Mouse (Mus musculus) C2C12 (cell line): ENCODE data around the gene Bcl2a1a. TPM values are rescaled to one million over a fixed set of nuclear protein-coding genes. Genes with fewer than 3 reads are reported as not detected.
"Not testable (repeated sequence)": the region's sequence is repeated elsewhere in the genome, so short reads cannot be mapped to it uniquely, and the experiment has no call there.

Experiments
- H3K27me3 ChIP-seq: one replicate; pipeline ENCODE4 v1.6.1; 2011; ENCODE audit not compliant: control insufficient read depth, insufficient read depth, insufficient read length
- H3K36me3 ChIP-seq: one replicate; pipeline ENCODE4 v1.6.1; 2011; ENCODE audit not compliant: control insufficient read depth, insufficient read depth
- H3K4me3 ChIP-seq: one replicate; pipeline ENCODE4 v1.5.1; 2011; ENCODE audit warnings: mild to moderate bottlenecking, control low read depth; ENCODE audit not compliant: poor library complexity, insufficient read depth, severe bottlenecking
- H3K79me2 ChIP-seq: one replicate; pipeline ENCODE4 v1.6.1; 2011; ENCODE audit not compliant: control insufficient read depth, insufficient read depth
- H3K79me3 ChIP-seq: one replicate; pipeline ENCODE4 v1.6.1; 2011; ENCODE audit warnings: low read depth, control low read depth
- H3ac ChIP-seq: one replicate; pipeline ENCODE3; 2011; ENCODE audit warnings: low read depth; ENCODE audit not compliant: control insufficient read depth, insufficient read length
- CEBPB ChIP-seq: IDR thresholded peaks from one replicate; pipeline ENCODE4 v1.6.1; 2011; ENCODE audit warnings: low read depth, mild to moderate bottlenecking, control low read depth, moderate library complexity
- CTCF ChIP-seq: IDR thresholded peaks from one replicate; pipeline ENCODE4 v1.5.1; 2011; ENCODE audit not compliant: control insufficient read depth, insufficient read depth, insufficient read length
- FOSL1 ChIP-seq: IDR thresholded peaks from one replicate; pipeline ENCODE4 v1.8.0; 2011; ENCODE audit warnings: mild to moderate bottlenecking, low read length; ENCODE audit not compliant: poor library complexity, insufficient read depth, severe bottlenecking
- MAX ChIP-seq: IDR thresholded peaks from one replicate; pipeline ENCODE4 v1.6.1; 2011; ENCODE audit warnings: mild to moderate bottlenecking, control low read depth
- MYOD1 ChIP-seq: IDR thresholded peaks from one replicate; pipeline ENCODE4 v1.6.1; 2011; ENCODE audit warnings: low read depth; ENCODE audit not compliant: control insufficient read depth, insufficient read length
- MYOG ChIP-seq: IDR thresholded peaks from one replicate; pipeline ENCODE4 v1.6.1; 2011; ENCODE audit not compliant: control insufficient read depth, insufficient read length; ENCODE audit errors: extremely low read depth
- USF1 ChIP-seq: IDR thresholded peaks from one replicate; pipeline ENCODE4 v1.6.1; 2011; ENCODE audit warnings: low read depth, mild to moderate bottlenecking, control low read depth, moderate library complexity
- long read RNA-seq, 2 experiments: library from polyadenylated mRNA; unstranded; transcript quantifications; one replicate each; pipeline ENCODE4 v2.0.0; 2019 to 2020
- polyA plus RNA-seq: library from polyadenylated mRNA; unstranded; fragments of >200 nt; fragmentation: generic; extraction: Trizol; gene quantifications from one replicate; pipeline ENCODE4 v1.2.1, GENCODE M21; 2012; ENCODE audit warnings: missing spikeins

Bcl2a1a gene
- not detected for polyA plus RNA-seq
- long read RNA-seq, experiment 1: 0 reads
- long read RNA-seq, experiment 2: 0 reads

- not testable (repeated sequence) for H3K4me3 ChIP-seq, H3K27me3 ChIP-seq, H3K79me3 ChIP-seq, H3K79me2 ChIP-seq, H3K36me3 ChIP-seq, H3ac ChIP-seq
Observed at GRCm38 (mm10) chr9:88956670-88957153, at the start of gene Bcl2a1a. Gene Bcl2a1a, plus strand, starts transcription at chr9:88956900.

- not testable (repeated sequence) for H3K4me3 ChIP-seq, H3K79me3 ChIP-seq, H3K27me3 ChIP-seq, H3K36me3 ChIP-seq, H3K79me2 ChIP-seq, H3ac ChIP-seq
- peak; percentile 63 for TF ChIP-seq USF1
Observed at GRCm38 (mm10) chr9:88916576-88916975, 40.1 kb upstream of the Bcl2a1a start.

- not testable (repeated sequence) for H3K79me2 ChIP-seq, H3ac ChIP-seq, H3K36me3 ChIP-seq, H3K79me3 ChIP-seq, H3K4me3 ChIP-seq, H3K27me3 ChIP-seq
Observed at GRCm38 (mm10) chr9:88938312-88938711, 18.4 kb upstream of the Bcl2a1a start.

- not testable (repeated sequence) for H3K79me2 ChIP-seq, H3ac ChIP-seq, H3K79me3 ChIP-seq, H3K27me3 ChIP-seq, H3K4me3 ChIP-seq, H3K36me3 ChIP-seq
Observed at GRCm38 (mm10) chr9:88951466-88951865, 5.2 kb upstream of the Bcl2a1a start.

GRCm38 (mm10) chr9:88953151-88953550 lies 3.5 kb upstream of the Bcl2a1a start:
- H3ac ChIP-seq, H3K4me3 ChIP-seq, H3K27me3 ChIP-seq, H3K36me3 ChIP-seq, H3K79me3 ChIP-seq, H3K79me2 ChIP-seq: not testable (repeated sequence)

GRCm38 (mm10) chr9:88955224-88955623 lies 1.5 kb upstream of the Bcl2a1a start:
- not testable (repeated sequence) for H3K79me3 ChIP-seq, H3K36me3 ChIP-seq, H3K27me3 ChIP-seq, H3K79me2 ChIP-seq, H3K4me3 ChIP-seq, H3ac ChIP-seq

- H3K27me3 ChIP-seq, H3K36me3 ChIP-seq, H3K79me3 ChIP-seq, H3K79me2 ChIP-seq, H3K4me3 ChIP-seq, H3ac ChIP-seq: not testable (repeated sequence)
Observed at GRCm38 (mm10) chr9:88956035-88956434, 665 bp upstream of the Bcl2a1a start.

GRCm38 (mm10) chr9:88958891-88959290 lies 2.2 kb downstream of the Bcl2a1a start:
- no peaks in the 10 kb centered on the region for H3K36me3 ChIP-seq
- no peaks in the 10 kb centered on the region for H3K79me2 ChIP-seq
- no peaks in the 10 kb centered on the region for H3K27me3 ChIP-seq
- TF ChIP-seq CEBPB: no peak
- TF ChIP-seq CTCF: no peak
- TF ChIP-seq MAX: no peak
- no peak for TF ChIP-seq MYOG
- no peak for TF ChIP-seq FOSL1
- no peak for TF ChIP-seq USF1
- no peak for TF ChIP-seq MYOD1
- H3ac ChIP-seq: no peak overlapping the region
- no peak overlapping the region for H3K4me3 ChIP-seq
- no peaks in the 10 kb centered on the region for H3K79me3 ChIP-seq

- not testable (repeated sequence) for H3ac ChIP-seq, H3K79me2 ChIP-seq, H3K4me3 ChIP-seq, H3K79me3 ChIP-seq, H3K27me3 ChIP-seq, H3K36me3 ChIP-seq
Observed at GRCm38 (mm10) chr9:88959981-88960380, 3.3 kb downstream of the Bcl2a1a start.

GRCm38 (mm10) chr9:88966462-88966861 lies 9.8 kb downstream of the Bcl2a1a start:
- H3K4me3 ChIP-seq, H3K36me3 ChIP-seq, H3ac ChIP-seq, H3K79me2 ChIP-seq, H3K79me3 ChIP-seq, H3K27me3 ChIP-seq: not testable (repeated sequence)

- not testable (repeated sequence) for H3K79me3 ChIP-seq, H3K79me2 ChIP-seq, H3ac ChIP-seq, H3K27me3 ChIP-seq, H3K4me3 ChIP-seq, H3K36me3 ChIP-seq
Observed at GRCm38 (mm10) chr9:88969502-88969901, 12.8 kb downstream of the Bcl2a1a start.
